Mouse (Mus musculus): ENCODE results near the gene Fras1. TPM values are rescaled to one million over a fixed set of nuclear protein-coding genes. Genes with fewer than 3 reads are reported as not detected.

Fras1 gene
- total and polyA plus RNA-seq, 3 experiments = not detected

- TF ChIP-seq UBTF (IDR thresholded peaks at IDR 0.05; ENCODE audit: borderline replicate concordance, insufficient read depth, low read depth, low read length) = no peak
- no peak for TF ChIP-seq ZNF384 (IDR thresholded peaks at IDR 0.05; ENCODE audit: low read depth, low read length)
- TF ChIP-seq SIN3A (IDR thresholded peaks at IDR 0.05; ENCODE audit: low read length) = no peak
Measured at GRCm38 (mm10) chr5:96712089-96712684, 338.4 kb downstream of the Fras1 start (continued).

GRCm38 (mm10) chr5:96712799-96713198, 339.0 kb downstream of the Fras1 start:
- Histone ChIP-seq H3K27ac (ENCODE audit: control insufficient read depth, low read depth, low read length) (no peak overlapping the region), H3K27me3 (ENCODE audit: control insufficient read depth in 1 of 2, insufficient read depth in 2 of 2, low read length in 2 of 2) (no peaks in the 10 kb centered on the region; a peak in 1 of 4 replicates), H3K4me1 (ENCODE audit: control insufficient read depth in 1 of 2, insufficient read depth in 2 of 2, low read length in 2 of 2) (no peaks in the 10 kb centered on the region), H3K9me3 (replicated peaks; ENCODE audit: insufficient read depth, low read length) (no peaks in the 10 kb centered on the region), H3K4me3 (ENCODE audit: control insufficient read depth in 1 of 2, insufficient read depth in 1 of 2, low read depth in 2 of 2, low read length in 2 of 2) (no peak overlapping the region), H3K9ac (ENCODE audit: control insufficient read depth, low read depth, low read length, poor library complexity, severe bottlenecking) (no peak overlapping the region), H3K79me2 (ENCODE audit: control insufficient read depth, insufficient read depth, low read length, poor library complexity) (no peaks in the 10 kb centered on the region), H3K36me3 (ENCODE audit: control insufficient read depth in 1 of 2, insufficient read depth in 2 of 2, low read length in 2 of 2) (no peaks in the 10 kb centered on the region)
- TF ChIP-seq ETS1 (IDR thresholded peaks at IDR 0.05; ENCODE audit: low read depth, low read length) (no peak), SMC3 (IDR thresholded peaks at IDR 0.05; ENCODE audit: low read depth, low read length) (no peak), TAL1 (IDR thresholded peaks at IDR 0.05; ENCODE audit: low read length) (no peak), POLR2AphosphoS5 (IDR thresholded peaks at IDR 0.05; ENCODE audit: borderline replicate concordance, low read depth, low read length) (no peak), ZKSCAN1 (IDR thresholded peaks at IDR 0.05; ENCODE audit: low read depth, low read length) (no peak), E2F4 (IDR thresholded peaks at IDR 0.05; ENCODE audit: borderline replicate concordance, low read depth, low read length) (no peak), POLR2A (IDR thresholded peaks at IDR 0.05; ENCODE audit: control insufficient read depth in 1 of 2, insufficient read depth in 1 of 2, low read depth in 1 of 2, low read length in 2 of 2, poor library complexity in 1 of 2) (no peak), MAFK (IDR thresholded peaks at IDR 0.05; ENCODE audit: borderline replicate concordance, low read depth, low read length) (no peak), HCFC1 (IDR thresholded peaks at IDR 0.05; ENCODE audit: low read depth, low read length) (no peak), RCOR1 (IDR thresholded peaks at IDR 0.05; ENCODE audit: low read depth, low read length) (no peak), NELFE (IDR thresholded peaks at IDR 0.05; ENCODE audit: low read depth, low read length) (no peak)
- DNase-seq (ENCODE audit: low read depth, low spot score) = no peak

- Histone ChIP-seq H3K4me3 (ENCODE audit: control insufficient read depth in 1 of 2, insufficient read depth in 1 of 2, low read depth in 2 of 2, low read length in 2 of 2) (no peak overlapping the region), H3K4me1 (ENCODE audit: control insufficient read depth in 1 of 2, insufficient read depth in 2 of 2, low read length in 2 of 2) (no peaks in the 10 kb centered on the region), H3K9ac (ENCODE audit: control insufficient read depth, low read depth, low read length, poor library complexity, severe bottlenecking) (no peak overlapping the region), H3K27ac (ENCODE audit: control insufficient read depth, low read depth, low read length) (no peak overlapping the region), H3K79me2 (ENCODE audit: control insufficient read depth, insufficient read depth, low read length, poor library complexity) (no peaks in the 10 kb centered on the region), H3K36me3 (ENCODE audit: control insufficient read depth in 1 of 2, insufficient read depth in 2 of 2, low read length in 2 of 2) (no peaks in the 10 kb centered on the region), H3K9me3 (replicated peaks; ENCODE audit: insufficient read depth, low read length) (no peaks in the 10 kb centered on the region), H3K27me3 (ENCODE audit: control insufficient read depth in 1 of 2, insufficient read depth in 2 of 2, low read length in 2 of 2) (no peaks in the 10 kb centered on the region; a peak in 1 of 4 replicates)
- TF ChIP-seq MXI1 (IDR thresholded peaks at IDR 0.05; ENCODE audit: low read depth, low read length) (no peak), USF2 (IDR thresholded peaks at IDR 0.05; ENCODE audit: borderline replicate concordance in 1 of 2, insufficient read depth in 1 of 2, low read depth in 1 of 2, low read length in 2 of 2) (no peak), USF1 (IDR thresholded peaks at IDR 0.05; ENCODE audit: low read depth, low read length) (no peak), ELF1 (IDR thresholded peaks at IDR 0.05; ENCODE audit: low read depth, low read length) (no peak), UBTF (IDR thresholded peaks at IDR 0.05; ENCODE audit: borderline replicate concordance, insufficient read depth, low read depth, low read length) (no peak), HCFC1 (IDR thresholded peaks at IDR 0.05; ENCODE audit: low read depth, low read length) (no peak), POLR2AphosphoS2 (IDR thresholded peaks at IDR 0.05; ENCODE audit: low read length) (no peak), POLR2AphosphoS5 (IDR thresholded peaks at IDR 0.05; ENCODE audit: borderline replicate concordance, low read depth, low read length) (no peak), EP300 (IDR thresholded peaks at IDR 0.05; ENCODE audit: low read depth in 1 of 2, low read length in 2 of 2) (no peak), MAZ (IDR thresholded peaks at IDR 0.05; ENCODE audit: low read depth, low read length) (no peak), NRF1 (IDR thresholded peaks at IDR 0.05; ENCODE audit: insufficient read depth, low read depth, low read length, poor library complexity, severe bottlenecking) (no peak), GABPA (IDR thresholded peaks at IDR 0.05; ENCODE audit: low read depth, low read length) (no peak), ZKSCAN1 (IDR thresholded peaks at IDR 0.05; ENCODE audit: low read depth, low read length) (no peak), ZMIZ1 (IDR thresholded peaks at IDR 0.05; ENCODE audit: low read depth, low read length) (no peak), ZNF384 (IDR thresholded peaks at IDR 0.05; ENCODE audit: low read depth, low read length) (no peak), MYB (IDR thresholded peaks at IDR 0.05; ENCODE audit: low read depth, low read length) (no peak)
- DNase-seq (ENCODE audit: low read depth, low spot score) = no peak
Measured at GRCm38 (mm10) chr5:96716273-96717034, 342.7 kb downstream of the Fras1 start.

Measured in MEL (cell line).